Mouse (Mus musculus): ENCODE measurements at regions not wholly inside any gene's neighbourhood (a gene's known extent, or its start where the extent isn't known, plus 50 kb on each side); places are given as distances from the start of the nearest gene placed in this dataset.

DNA sequence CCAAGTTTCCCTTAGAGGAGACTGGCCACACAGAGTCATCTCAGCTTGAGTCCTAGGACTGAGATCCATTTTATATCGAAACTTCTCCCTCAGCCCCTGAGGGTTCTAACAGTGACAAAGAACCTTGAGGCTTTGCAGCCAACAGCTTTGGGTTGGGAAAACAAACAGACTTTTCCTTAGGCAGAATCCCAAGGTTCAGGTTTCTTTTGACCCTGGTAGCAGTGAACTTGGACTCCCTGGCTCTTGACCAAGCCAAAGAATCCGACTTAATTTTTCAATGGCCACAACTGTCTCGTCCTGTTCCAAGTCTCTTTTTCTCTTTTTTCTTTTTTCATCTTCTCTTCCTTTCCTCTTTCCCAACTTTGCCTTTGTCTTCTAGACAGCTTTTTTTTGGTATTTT lies 60.9 kb upstream of the Serpine2 start:
- H3K27me3 ChIP-seq (ENCODE audit: insufficient read depth, low read length) = no peaks in the 10 kb centered on the region
- no peaks in the 10 kb centered on the region for H3K36me3 ChIP-seq (replicated peaks)
- DNase-seq (ENCODE audit: low spot score) (no peak), ATAC-seq (ENCODE audit: extremely low read depth, insufficient number of reproducible peaks, low FRiP score, poor library complexity, severe bottlenecking) (no peak)
- H3K4me1 ChIP-seq (ENCODE audit: insufficient read depth, low read depth, low read length) = no peaks in the 10 kb centered on the region
- H3K4me3 ChIP-seq (ENCODE audit: low read depth, low read length) = no peak overlapping the region
- no peak for TF ChIP-seq GATA1 (IDR thresholded peaks at IDR 0.05; ENCODE audit: borderline replicate concordance, low read length)
- no peak for TF ChIP-seq POLR2AphosphoS5 (IDR thresholded peaks at IDR 0.05; ENCODE audit: insufficient replicate concordance, low read depth, low read length)
- no peak for TF ChIP-seq CTCF (IDR thresholded peaks at IDR 0.05; ENCODE audit: low read depth, low read length)
- no peak for TF ChIP-seq GATA2 (IDR thresholded peaks at IDR 0.05; ENCODE audit: borderline replicate concordance, low read depth, low read length)
- no peak for TF ChIP-seq TAL1 (conservative IDR thresholded peaks at IDR 0.05; ENCODE audit: low read depth, low read length)
- H3K9me3 ChIP-seq (replicated peaks) = no peaks in the 10 kb centered on the region

DNA sequence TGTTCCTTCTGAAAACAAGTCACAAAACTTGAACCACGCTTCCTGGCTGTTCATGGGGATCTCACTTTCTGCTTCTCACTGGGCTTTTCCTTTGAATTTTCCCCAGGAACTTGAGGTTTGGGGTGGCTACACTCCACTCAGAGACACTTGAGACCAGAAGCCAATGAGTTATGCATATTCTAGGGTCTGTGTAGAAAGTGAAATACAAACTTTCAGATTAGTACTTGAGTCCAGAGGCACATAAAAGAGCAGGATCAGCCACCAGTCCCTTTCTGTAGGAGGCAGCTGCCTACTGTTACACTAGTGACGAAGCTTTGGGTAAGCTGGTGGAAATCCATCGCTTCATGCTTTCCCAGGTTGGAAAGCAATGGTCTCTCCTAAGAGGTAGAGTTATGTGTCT lies 60.4 kb upstream of the Serpine2 start:
- Histone ChIP-seq H3K36me3 (replicated peaks) (no peaks in the 10 kb centered on the region), H3K4me3 (ENCODE audit: low read depth, low read length) (no peak overlapping the region), H3K9me3 (replicated peaks) (no peaks in the 10 kb centered on the region), H3K27me3 (ENCODE audit: insufficient read depth, low read length) (no peaks in the 10 kb centered on the region), H3K4me1 (ENCODE audit: insufficient read depth, low read depth, low read length) (no peaks in the 10 kb centered on the region)
- DNase-seq (ENCODE audit: low spot score) (no peak), ATAC-seq (ENCODE audit: extremely low read depth, insufficient number of reproducible peaks, low FRiP score, poor library complexity, severe bottlenecking) (no peak)
- TF ChIP-seq CTCF (IDR thresholded peaks at IDR 0.05; ENCODE audit: low read depth, low read length) = no peak

DNA sequence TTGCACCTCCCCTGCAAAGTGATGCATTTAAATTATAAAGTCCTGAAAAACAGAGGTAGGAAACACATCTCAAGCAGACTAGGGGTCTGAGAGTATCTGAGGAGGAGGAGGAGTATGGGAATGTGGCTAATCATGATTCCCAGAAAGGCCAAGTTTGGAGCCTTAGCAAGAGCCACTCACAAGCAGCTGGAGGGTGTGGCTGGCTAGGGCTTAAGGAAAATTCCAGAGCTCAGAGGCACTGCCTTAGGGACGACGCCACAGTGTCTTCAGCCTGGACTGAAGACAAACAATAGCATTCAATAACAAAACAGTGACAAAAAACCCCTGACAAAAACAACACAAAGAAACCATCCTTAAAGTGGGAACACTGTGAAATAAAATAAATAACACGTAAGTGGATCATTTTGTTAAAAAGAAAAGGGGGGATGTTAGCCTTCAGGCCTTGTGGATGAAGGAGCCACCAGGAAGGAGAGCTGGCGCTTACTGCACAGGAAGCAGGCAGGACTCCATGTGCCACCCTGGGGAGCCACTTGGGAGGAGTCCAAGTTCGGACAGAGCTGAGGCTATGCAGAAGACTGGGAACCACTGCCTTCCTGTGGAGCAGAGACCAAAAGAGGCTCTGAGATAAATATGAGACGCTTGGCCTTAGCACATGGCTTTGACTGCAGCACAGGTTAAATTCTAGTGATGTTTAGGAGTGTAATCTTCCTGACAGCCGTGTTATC lies 56.6 kb upstream of the Serpine2 start:
- Histone ChIP-seq H3K4me1 (ENCODE audit: insufficient read depth, low read depth, low read length) (no peaks in the 10 kb centered on the region), H3K9me3 (replicated peaks) (no peaks in the 10 kb centered on the region), H3K4me3 (ENCODE audit: low read depth, low read length) (no peak overlapping the region), H3K36me3 (replicated peaks) (no peaks in the 10 kb centered on the region), H3K27me3 (ENCODE audit: insufficient read depth, low read length) (no peaks in the 10 kb centered on the region)
- DNase-seq (ENCODE audit: low spot score) (no peak), ATAC-seq (ENCODE audit: extremely low read depth, insufficient number of reproducible peaks, low FRiP score, poor library complexity, severe bottlenecking) (no peak)
- TF ChIP-seq GATA2 (IDR thresholded peaks at IDR 0.05; ENCODE audit: borderline replicate concordance, low read depth, low read length) (no peak), POLR2AphosphoS5 (IDR thresholded peaks at IDR 0.05; ENCODE audit: insufficient replicate concordance, low read depth, low read length) (no peak), GATA1 (IDR thresholded peaks at IDR 0.05; ENCODE audit: borderline replicate concordance, low read length) (no peak), CTCF (IDR thresholded peaks at IDR 0.05; ENCODE audit: low read depth, low read length) (no peak), TAL1 (conservative IDR thresholded peaks at IDR 0.05; ENCODE audit: low read depth, low read length) (no peak)
